Mouse (Mus musculus): ENCODE data around the gene Cotl1. TPM values are rescaled to one million over a fixed set of nuclear protein-coding genes. Genes with fewer than 3 reads are reported as not detected.

Gene Cotl1
- polyA plus RNA-seq, 1 experiment from 2014 or later, result 219 TPM

DNA sequence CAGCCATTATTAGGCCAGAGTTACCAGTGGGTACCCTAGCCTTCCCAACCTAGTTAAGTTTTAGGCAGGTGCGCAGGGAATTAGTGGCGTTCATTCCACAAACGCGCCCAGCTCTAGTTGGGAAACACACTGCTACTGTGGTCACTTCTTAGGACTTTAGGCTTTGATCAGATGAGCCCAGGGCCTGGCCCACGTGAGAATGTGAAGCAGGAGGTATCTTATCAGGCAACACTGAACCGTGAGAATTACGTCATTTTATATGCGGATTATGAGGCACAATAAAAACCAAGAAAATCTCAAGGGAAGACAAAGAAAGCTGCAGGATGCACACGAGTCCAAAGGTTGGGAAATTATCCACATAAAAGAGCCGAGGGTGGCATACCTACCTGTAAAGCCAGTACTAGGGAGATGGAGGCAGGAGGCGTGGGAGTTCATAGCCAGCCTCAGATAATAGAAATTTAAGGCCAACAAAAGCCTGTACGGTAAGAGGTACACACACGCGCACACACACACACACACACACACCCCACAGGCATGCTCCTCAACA is 29.3 kb downstream of the Cotl1 start:
- no peak for ATAC-seq (ENCODE audit: low FRiP score, low read depth)
- H3K36me3 ChIP-seq, result peaks cover 15% of the 10 kb centered on the region
- H3K4me2 ChIP-seq (replicated peaks), result no peak overlapping the region
- H3K9me3 ChIP-seq, result no peaks in the 10 kb centered on the region
- H3K4me1 ChIP-seq, result peaks cover 52% of the 10 kb centered on the region
- no peaks in the 10 kb centered on the region for H3K27me3 ChIP-seq (replicated peaks)
- WGBS, result 85% methylated on average over 14 of the region's 14 CpGs
- no peak overlapping the region for H3K4me3 ChIP-seq
- H3K27ac ChIP-seq, result no peak overlapping the region
- H3K9ac ChIP-seq, result no peak overlapping the region

DNA sequence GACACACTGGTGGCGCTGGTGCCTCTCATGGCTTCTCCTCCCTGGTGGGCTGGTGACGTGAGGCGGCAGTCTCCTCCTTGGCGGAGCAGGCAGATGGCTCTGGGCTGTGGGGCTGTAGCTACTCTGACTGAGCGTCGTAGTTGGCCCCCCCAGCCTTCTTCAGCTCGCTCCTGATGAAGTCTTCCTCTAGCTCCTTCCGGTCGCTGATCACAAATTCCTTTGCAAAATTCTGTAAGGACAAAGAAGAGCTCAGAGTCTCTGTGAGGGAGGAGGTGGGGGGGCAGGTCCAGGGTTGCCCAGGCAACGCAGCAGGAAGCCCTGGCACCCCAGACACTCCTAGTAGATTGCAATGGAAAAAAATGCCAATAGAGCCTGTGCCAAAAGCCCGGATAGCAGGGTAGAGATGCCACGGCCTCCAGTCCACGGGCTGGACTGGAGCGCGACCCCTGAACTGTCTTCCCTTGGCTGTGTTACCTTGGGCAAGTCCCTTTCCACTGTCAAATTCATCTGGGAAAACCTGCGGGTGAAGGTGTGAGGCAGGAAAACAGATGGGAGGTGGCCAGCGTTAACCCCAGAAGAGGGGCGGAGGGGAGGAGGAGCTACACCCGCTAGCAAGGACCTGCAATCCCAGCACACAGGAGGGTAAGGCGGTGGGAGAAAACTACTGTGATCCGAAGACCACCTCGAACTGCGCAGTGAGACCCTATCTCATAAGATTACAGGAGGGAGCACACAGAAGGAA is 30.0 kb downstream of the Cotl1 start:
- peaks cover 52% of the 10 kb centered on the region for H3K4me1 ChIP-seq
- no peaks in the 10 kb centered on the region for H3K9me3 ChIP-seq
- no peaks in the 10 kb centered on the region for H3K27me3 ChIP-seq (replicated peaks)
- no peak overlapping the region for H3K4me3 ChIP-seq
- WGBS, result 51% methylated on average over 23 of the region's 23 CpGs
- H3K27ac ChIP-seq, result no peak overlapping the region
- no peak overlapping the region for H3K9ac ChIP-seq
- H3K4me2 ChIP-seq (replicated peaks), result peak overlapping the region; percentile 10
- peaks cover 11% of the 10 kb centered on the region for H3K36me3 ChIP-seq
- peak; percentile 68 for ATAC-seq (ENCODE audit: low FRiP score, low read depth)

DNA sequence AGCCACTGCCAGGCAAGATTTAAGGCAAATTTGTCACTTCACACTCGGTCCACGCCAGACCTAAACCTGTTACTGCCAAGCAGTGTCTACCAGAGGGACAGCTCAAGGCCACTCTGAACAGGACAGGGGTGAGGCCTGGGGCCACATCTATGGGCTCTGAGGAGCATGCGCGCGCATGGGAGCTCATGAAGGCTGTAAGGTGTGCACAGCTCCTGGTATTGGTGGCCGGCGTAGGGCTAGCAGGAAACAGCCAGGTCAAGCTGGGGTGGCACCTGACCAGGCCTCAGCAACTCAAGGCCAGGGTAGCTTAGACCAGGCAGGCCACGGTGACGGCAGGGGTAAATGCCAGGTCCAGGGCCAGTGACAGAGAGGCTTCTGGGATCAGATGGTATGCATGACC is 30.7 kb downstream of the Cotl1 start:
- Histone ChIP-seq H3K4me3 (no peak overlapping the region), H3K4me2 (replicated peaks) (no peak overlapping the region; the same call in 1 of the 2 replicates), H3K27me3 (replicated peaks) (no peaks in the 10 kb centered on the region), H3K9me3 (no peaks in the 10 kb centered on the region), H3K4me1 (peaks cover 52% of the 10 kb centered on the region), H3K27ac (no peak overlapping the region), H3K9ac (no peak overlapping the region), H3K36me3 (peaks cover 11% of the 10 kb centered on the region)
- 92% methylated on average over 9 of the region's 9 CpGs for WGBS
- ATAC-seq (ENCODE audit: low FRiP score, low read depth), result no peak

DNA sequence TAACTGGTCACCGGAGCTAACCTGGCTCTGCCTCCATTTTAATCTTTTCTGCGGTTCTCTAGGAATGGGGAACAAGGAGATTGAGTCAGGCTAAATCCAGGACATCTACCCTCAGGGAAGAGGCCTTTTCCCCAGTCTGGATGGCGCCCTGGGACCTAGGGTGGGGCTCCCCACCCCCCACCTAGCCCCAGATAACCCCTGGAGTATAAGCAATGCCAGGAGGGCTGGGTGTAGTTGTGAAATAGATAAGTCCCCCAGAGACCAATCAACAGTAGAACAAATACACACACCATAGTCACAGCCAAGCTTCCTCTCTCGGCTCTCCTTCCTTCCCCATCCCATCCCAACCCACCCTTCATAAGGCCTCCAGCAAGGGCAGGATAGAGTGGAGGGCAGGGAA is 32.7 kb downstream of the Cotl1 start:
- Histone ChIP-seq H3K4me2 (replicated peaks) (no peak overlapping the region), H3K27me3 (replicated peaks) (no peaks in the 10 kb centered on the region), H3K9me3 (no peaks in the 10 kb centered on the region), H3K36me3 (peaks cover 11% of the 10 kb centered on the region), H3K4me3 (no peak overlapping the region), H3K27ac (no peak overlapping the region), H3K4me1 (peaks cover 39% of the 10 kb centered on the region), H3K9ac (no peak overlapping the region)
- 92% methylated on average over 4 of the region's 4 CpGs for WGBS
- no peak for ATAC-seq (ENCODE audit: low FRiP score, low read depth)

DNA sequence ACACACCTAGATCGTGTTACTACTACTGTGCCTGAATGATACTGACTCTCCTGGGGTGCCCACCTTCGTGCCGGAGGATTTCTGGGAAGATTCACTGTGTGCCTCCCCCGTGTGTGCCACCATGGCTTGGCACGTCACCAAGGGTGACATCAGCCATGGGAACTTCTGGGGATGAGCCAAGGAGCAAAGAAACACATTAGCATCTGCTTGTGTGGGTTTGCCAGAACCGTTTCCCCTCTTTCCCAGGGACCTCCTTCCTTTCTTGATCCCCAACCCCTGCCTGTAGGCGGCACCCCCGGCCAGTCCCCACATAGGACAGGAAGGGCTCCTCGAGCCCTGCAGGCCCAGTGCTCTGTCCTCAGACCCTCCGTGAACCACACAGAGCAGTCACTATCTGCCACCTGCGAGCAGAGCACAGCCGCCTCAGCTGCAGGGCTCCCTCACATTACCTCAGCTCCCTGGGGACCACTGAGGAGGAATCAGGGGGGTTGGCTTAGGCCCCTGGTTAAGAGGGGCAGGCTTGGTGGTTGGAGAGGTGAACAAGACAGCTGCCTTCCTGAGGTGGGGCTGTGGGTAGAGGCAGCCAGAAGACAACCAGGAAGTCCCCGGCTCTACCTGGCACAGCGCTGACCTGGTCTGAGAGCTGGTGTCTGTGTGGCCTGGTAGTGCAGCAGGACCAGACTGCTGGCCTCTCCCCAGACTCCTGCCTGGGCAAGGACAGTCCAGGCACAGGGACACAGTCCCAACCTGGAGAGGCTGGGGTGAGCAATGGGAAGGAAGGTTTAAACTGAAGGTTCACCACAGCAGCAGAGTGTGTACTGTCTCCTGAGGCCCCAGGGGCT is 33.7 kb downstream of the Cotl1 start:
- Histone ChIP-seq H3K27me3 (replicated peaks) (no peaks in the 10 kb centered on the region), H3K36me3 (peaks cover 11% of the 10 kb centered on the region), H3K4me1 (peaks cover 30% of the 10 kb centered on the region), H3K9ac (no peak overlapping the region), H3K4me3 (no peak overlapping the region), H3K27ac (no peak overlapping the region), H3K9me3 (no peaks in the 10 kb centered on the region), H3K4me2 (replicated peaks) (no peak overlapping the region)
- WGBS, result 71% methylated on average over 14 of the region's 14 CpGs
- no peak for ATAC-seq (ENCODE audit: low FRiP score, low read depth)

DNA sequence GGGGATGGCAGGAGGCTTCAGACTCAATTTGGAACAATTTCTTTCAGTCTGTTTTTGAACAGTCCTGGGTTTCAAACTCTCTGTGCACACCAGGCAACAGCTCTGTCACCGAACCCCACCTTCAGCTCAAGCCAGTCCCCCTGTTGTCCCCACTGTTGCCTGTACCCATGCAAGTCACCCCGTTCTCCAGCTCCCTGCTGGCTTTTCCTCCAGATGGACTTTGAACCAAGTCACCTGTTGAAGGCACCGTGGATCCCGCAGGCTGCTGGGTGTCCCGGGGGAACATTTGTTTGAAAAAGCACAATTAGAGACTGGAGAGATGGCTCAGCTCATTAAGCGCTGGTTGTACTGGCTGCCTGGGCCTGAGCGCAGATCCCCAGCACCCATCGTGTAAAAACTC is 35.1 kb downstream of the Cotl1 start:
- no peaks in the 10 kb centered on the region for H3K27me3 ChIP-seq (replicated peaks)
- no peaks in the 10 kb centered on the region for H3K9me3 ChIP-seq
- ATAC-seq (ENCODE audit: low FRiP score, low read depth), result no peak
- no peak overlapping the region for H3K27ac ChIP-seq
- 68% methylated on average over 8 of the region's 8 CpGs for WGBS
- H3K36me3 ChIP-seq, result peaks cover 11% of the 10 kb centered on the region
- H3K4me2 ChIP-seq (replicated peaks), result no peak overlapping the region
- no peak overlapping the region for H3K9ac ChIP-seq
- H3K4me3 ChIP-seq, result no peak overlapping the region
- H3K4me1 ChIP-seq, result peaks cover 29% of the 10 kb centered on the region

DNA sequence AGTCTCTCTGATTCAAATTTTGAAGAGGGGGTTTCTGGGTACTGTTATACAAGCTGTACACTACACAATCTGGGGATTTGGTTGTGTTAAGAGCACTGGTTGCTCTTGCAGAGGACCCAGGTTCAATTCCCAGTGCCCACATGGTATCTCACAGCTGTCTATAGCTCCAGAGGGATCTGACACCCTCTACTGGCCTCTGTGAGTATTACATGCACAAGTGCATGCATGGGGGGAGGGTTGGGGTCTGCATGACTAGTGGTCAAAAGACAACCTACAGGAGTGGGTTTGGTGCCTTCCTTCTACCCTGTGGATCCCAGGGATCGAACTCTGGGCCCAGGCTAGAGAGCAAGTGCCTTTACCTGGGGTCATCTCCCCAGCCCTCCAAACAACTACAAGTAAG is 37.8 kb downstream of the Cotl1 start:
- H3K4me2 ChIP-seq (replicated peaks), result no peak overlapping the region
- H3K9me3 ChIP-seq, result no peaks in the 10 kb centered on the region
- H3K27ac ChIP-seq, result no peak overlapping the region
- no peak for ATAC-seq (ENCODE audit: low FRiP score, low read depth)
- H3K36me3 ChIP-seq, result no peaks in the 10 kb centered on the region
- H3K4me3 ChIP-seq, result no peak overlapping the region
- H3K4me1 ChIP-seq, result peaks cover 37% of the 10 kb centered on the region
- WGBS, result 87% methylated on average over 1 of the region's 1 CpGs
- H3K27me3 ChIP-seq (replicated peaks), result no peaks in the 10 kb centered on the region
- no peak overlapping the region for H3K9ac ChIP-seq

DNA sequence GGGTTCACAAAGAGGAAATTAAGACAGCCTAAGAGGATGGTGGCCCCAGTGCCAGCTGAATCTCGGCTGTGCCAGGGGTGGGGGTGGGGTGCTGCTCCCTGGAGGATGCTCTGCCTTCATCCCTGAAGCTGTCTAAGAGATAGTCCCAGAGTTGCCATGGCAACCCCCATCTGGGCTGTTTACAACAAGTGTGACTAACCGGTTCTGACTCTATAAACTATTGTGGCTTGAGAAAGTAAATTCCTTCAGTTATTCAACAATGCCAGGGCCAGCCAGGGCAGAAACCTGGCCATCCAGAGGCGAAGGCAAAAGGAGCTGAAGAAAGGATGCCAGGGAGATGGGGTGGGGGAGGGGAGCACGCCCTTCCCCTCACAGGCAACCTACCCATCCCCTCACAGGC is 39.2 kb downstream of the Cotl1 start:
- peaks cover 32% of the 10 kb centered on the region for H3K4me1 ChIP-seq
- ATAC-seq (ENCODE audit: low FRiP score, low read depth), result no peak
- H3K4me2 ChIP-seq (replicated peaks), result 0 out of 2 replicates have a peak overlapping the region, but pooled peaks have one; percentile 2
- no peaks in the 10 kb centered on the region for H3K9me3 ChIP-seq
- 6% methylated on average over 4 of the region's 4 CpGs for WGBS
- no peaks in the 10 kb centered on the region for H3K36me3 ChIP-seq
- no peaks in the 10 kb centered on the region for H3K27me3 ChIP-seq (replicated peaks)
- no peak overlapping the region for H3K4me3 ChIP-seq
- no peak overlapping the region; the same call in 1 of the 2 replicates for H3K27ac ChIP-seq
- no peak overlapping the region for H3K9ac ChIP-seq

DNA sequence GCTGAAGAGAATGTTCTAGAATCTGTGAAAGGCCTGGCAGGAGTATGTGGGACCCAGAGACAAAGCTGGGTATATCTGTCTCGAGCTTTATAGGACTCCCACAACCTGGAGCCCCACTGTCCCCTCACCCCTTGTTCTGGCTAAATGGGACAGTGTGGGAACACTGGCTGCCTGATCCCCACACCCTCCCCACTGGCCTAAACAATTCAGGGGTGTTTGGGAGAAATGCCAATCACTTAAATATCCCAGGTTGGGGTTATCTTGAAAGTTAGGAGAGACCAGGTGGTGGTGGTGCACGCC is 41.4 kb downstream of the Cotl1 start:
- H3K9me3 ChIP-seq, result no peaks in the 10 kb centered on the region
- peak; percentile 30; the same call in 1 of the 2 replicates for ATAC-seq (ENCODE audit: low FRiP score, low read depth)
- no peak overlapping the region for H3K4me3 ChIP-seq
- H3K9ac ChIP-seq, result peak overlapping the region; percentile 26; the same call in 1 of the 2 replicates
- 0 out of 2 replicates have a peak overlapping the region, but pooled peaks have one; percentile 67 for H3K27ac ChIP-seq
- H3K4me1 ChIP-seq, result peaks cover 37% of the 10 kb centered on the region
- H3K4me2 ChIP-seq (replicated peaks), result peak overlapping the region; percentile 48
- no peaks in the 10 kb centered on the region for H3K36me3 ChIP-seq
- 56% methylated on average over 2 of the region's 2 CpGs for WGBS
- no peaks in the 10 kb centered on the region for H3K27me3 ChIP-seq (replicated peaks)

DNA sequence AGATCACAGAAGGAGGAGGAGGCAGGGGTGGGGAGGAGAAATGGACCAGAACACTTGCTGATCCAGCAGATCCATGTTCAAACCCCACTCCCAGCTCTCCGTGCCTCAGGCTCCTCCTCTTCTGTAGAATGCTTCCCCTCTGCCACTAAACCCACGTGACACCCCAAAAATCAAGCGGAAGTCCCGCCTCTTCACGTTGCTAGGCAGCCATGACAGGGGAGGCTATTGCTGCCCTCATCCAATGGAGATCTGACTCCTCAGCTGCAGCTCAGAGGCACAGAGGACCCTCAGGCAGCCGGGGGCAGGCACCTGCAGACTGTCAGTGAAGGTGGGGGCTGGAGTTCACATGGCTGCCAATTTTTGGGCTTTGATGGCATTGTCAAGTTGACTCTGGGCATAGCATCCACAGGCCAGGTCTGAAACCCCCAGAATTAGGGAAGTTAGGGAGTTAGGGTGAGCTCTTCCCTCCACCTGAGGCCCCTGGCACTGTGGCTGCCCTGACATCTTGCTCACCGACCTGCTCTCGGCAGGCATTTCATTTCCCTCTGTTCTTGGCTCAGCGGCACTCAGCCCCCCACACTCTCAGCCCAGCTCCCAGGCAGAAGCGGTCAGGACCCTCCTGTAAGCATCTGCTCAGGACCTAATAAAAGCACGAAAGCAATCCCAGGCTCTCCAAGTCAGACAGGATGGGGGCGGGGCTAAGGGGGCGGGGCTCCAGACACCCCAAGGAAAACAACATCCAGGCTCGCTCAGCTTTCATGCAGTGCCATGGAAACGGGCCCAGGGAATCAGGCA is 42.0 kb downstream of the Cotl1 start:
- H3K9ac ChIP-seq, result peak overlapping the region; percentile 26; the same call in 1 of the 2 replicates
- H3K4me1 ChIP-seq, result peaks cover 37% of the 10 kb centered on the region
- H3K27me3 ChIP-seq (replicated peaks), result no peaks in the 10 kb centered on the region
- H3K4me2 ChIP-seq (replicated peaks), result peak overlapping the region; percentile 48
- no peaks in the 10 kb centered on the region for H3K36me3 ChIP-seq
- peak overlapping the region; percentile 67 for H3K27ac ChIP-seq
- no peaks in the 10 kb centered on the region for H3K9me3 ChIP-seq
- peak; percentile 73 for ATAC-seq (ENCODE audit: low FRiP score, low read depth)
- WGBS, result 5% methylated on average over 15 of the region's 15 CpGs
- no peak overlapping the region for H3K4me3 ChIP-seq

DNA sequence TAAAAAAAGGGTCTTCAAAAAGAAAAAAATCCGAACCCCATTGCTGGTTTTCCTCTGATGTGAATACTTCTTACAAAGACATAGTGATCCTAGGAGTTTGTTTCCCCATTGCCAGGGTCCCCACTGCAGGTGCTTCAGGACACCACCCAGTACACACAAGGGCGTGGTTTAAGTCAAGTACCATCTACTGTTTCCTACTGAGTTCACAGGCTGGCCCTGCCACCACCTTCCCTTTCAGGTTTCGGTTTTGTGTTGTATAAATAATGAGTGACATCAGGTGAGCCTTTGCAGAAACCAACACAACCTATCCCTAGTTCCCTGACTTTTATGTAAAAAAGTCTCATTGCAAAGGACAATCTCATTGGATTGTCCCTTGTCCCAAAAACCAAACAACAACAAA is 44.7 kb downstream of the Cotl1 start:
- 89% methylated on average over 3 of the region's 3 CpGs for WGBS

DNA sequence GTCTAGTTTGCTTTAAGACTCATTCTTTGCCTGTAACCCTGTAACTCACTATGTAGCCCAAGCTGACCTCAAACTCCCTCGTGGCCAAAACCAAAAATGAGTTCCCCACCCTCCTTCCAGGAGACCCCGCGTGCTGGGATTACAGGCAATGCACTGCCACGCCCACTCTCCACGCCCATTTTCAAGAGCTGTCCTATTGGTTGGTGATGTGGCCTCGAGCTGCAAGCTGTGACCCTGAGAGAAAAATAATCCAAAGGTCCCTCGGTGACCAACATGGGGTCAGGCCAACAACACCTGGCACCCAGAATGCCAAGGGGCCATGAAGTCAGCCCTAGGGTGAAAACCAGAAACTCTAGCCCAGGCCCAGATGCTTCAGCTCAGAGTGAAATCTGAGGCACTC is 45.7 kb downstream of the Cotl1 start:
- no peaks in the 10 kb centered on the region for H3K27me3 ChIP-seq (replicated peaks)
- H3K4me2 ChIP-seq (replicated peaks), result no peak overlapping the region
- ATAC-seq (ENCODE audit: low FRiP score, low read depth), result no peak
- no peak overlapping the region for H3K9ac ChIP-seq
- H3K4me3 ChIP-seq, result no peak overlapping the region
- H3K4me1 ChIP-seq, result peaks cover 48% of the 10 kb centered on the region
- no peak overlapping the region for H3K27ac ChIP-seq
- H3K36me3 ChIP-seq, result no peaks in the 10 kb centered on the region
- no peaks in the 10 kb centered on the region for H3K9me3 ChIP-seq
- 40% methylated on average over 7 of the region's 7 CpGs for WGBS

More for the DNA sequence above, 44.7 kb downstream of the Cotl1 start:
- Histone ChIP-seq H3K4me1 (peaks cover 47% of the 10 kb centered on the region), H3K27ac (no peak overlapping the region), H3K4me3 (no peak overlapping the region), H3K9me3 (no peaks in the 10 kb centered on the region), H3K9ac (no peak overlapping the region), H3K4me2 (replicated peaks) (no peak overlapping the region), H3K36me3 (no peaks in the 10 kb centered on the region), H3K27me3 (replicated peaks) (no peaks in the 10 kb centered on the region)
- ATAC-seq (ENCODE audit: low FRiP score, low read depth), result no peak

All from neural tube, embryonic 12.5 days (tissue).